Mouse (Mus musculus): ENCODE results near the gene Glra4. TPM values are rescaled to one million over a fixed set of nuclear protein-coding genes. Genes with fewer than 3 reads are reported as not detected.

The Glra4 gene
- total RNA-seq (2021), result not detected
- long read RNA-seq, experiment 1, result 0 reads
- long read RNA-seq, experiment 2, result 0 reads

GRCm38 (mm10) chrX:136780041-136780440 lies at the start of gene Glra4:
Gene Glra4, minus strand, starts transcription at chrX:136780141.
- intact Hi-C loops (cut with DNase I), result no loop called here
- Histone ChIP-seq H3K27ac (no peak within 1 kb of the TSS), H3K4me3 (no peak within 1 kb of the TSS)
- DNase-seq, result no peak
- no peak for TF ChIP-seq CTCF (IDR thresholded peaks at IDR 0.05)

DNA sequence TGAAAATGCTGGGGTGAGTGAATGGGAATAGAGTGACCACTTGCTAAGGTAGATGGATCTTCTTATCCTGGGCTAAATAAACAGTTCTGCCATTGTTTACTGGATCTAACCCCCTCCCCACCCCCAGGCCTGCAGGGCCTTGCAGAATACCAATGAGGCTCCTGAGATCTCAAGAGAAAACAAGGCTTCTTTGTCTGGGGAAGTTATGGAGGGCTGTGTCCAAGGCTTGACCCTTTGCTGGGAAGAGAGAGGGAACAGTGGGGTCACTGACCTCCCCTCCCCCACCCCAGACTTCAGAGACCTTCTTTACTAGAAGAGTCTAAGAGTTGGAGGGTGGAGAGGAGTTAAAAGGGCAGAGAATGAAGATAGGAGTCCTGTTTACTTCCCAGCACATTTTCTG lies 48.7 kb upstream of the Glra4 start:
- TF ChIP-seq CTCF (IDR thresholded peaks at IDR 0.05), result no peak
- Histone ChIP-seq H3K27ac (no peak overlapping the region), H3K4me3 (no peak overlapping the region)
- intact Hi-C loops (cut with DNase I), result no loop called here
- DNase-seq, result no peak

DNA sequence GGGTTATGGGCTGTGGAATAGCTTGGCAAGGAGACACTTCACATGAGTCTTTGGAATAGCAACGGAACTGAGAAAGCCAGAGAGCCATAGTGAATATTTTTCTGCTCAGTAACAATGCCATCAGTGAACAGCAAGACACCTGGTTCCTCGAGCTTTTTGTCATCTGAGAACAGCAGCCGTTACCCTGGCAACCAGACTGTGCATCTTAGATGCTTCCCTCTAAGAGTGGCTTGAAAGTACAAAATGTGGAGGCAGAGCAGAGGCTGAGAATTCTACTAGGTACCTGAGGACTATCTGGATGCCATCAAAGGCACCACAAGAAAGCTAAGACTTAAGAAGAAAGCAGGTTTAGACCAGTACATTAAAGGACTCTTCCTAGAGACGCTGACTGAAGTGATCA lies 45.1 kb upstream of the Glra4 start:
- no peak for DNase-seq
- H3K27ac ChIP-seq, result no peak overlapping the region
- H3K4me3 ChIP-seq, result no peak overlapping the region
- no peak for TF ChIP-seq CTCF (IDR thresholded peaks at IDR 0.05)
- intact Hi-C loops (cut with DNase I), result no loop called here

DNA sequence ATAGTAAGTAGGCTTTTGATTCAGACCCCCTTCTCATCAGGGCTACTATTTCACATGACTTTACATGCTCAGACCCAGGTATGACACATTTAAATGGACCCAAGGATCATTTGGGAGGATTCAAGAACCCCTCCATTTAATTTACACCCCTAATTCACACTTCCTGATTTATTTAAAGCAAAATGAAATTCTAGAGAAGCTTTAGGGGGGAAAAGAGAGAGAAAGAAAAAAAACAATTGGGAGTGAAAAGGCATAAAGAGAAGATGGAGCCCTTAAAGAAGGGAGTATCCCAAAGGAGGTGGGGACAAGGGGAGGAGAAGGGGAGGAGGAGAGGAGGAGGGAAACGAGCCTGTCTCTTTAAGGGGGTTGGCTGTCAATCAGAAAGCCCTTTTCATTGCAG lies 42.4 kb upstream of the Glra4 start, which contains the start of gene Plp1:
Gene Plp1 (plus strand): TSS at position 301 of the 400 bp plus-strand sequence.
- Histone ChIP-seq H3K27ac (no peak within 1 kb of the TSS), H3K4me3 (no peak within 1 kb of the TSS; the same call in 1 of the 2 replicates)
- intact Hi-C loops (cut with DNase I), result loop anchor here (2.0 to 5.0 kb wide), 3 partner anchors 62 to 200 kb away; partner anchors contain the start of gene Morf4l2
- TF ChIP-seq CTCF (IDR thresholded peaks at IDR 0.05), result no peak
- no peak for DNase-seq

GRCm38 (mm10) chrX:136820250-136820649 lies 40.3 kb upstream of the Glra4 start:
- peak; percentile 72 for DNase-seq
- H3K4me3 ChIP-seq, result no peak overlapping the region

GRCm38 (mm10) chrX:136819752-136820151 lies 39.8 kb upstream of the Glra4 start:
- peak; percentile 30 for DNase-seq
- intact Hi-C loops (cut with DNase I), result loop anchor here (5.0 kb wide), 2 partner anchors 77 to 197 kb away; partner anchors contain the start of gene Morf4l2
- no peak for TF ChIP-seq CTCF (IDR thresholded peaks at IDR 0.05)
- H3K4me3 ChIP-seq, result no peak overlapping the region
- peak overlapping the region; percentile 43 for H3K27ac ChIP-seq

More at GRCm38 (mm10) chrX:136820250-136820649, 40.3 kb upstream of the Glra4 start:
- peak overlapping the region; percentile 43 for H3K27ac ChIP-seq
- peak; percentile 76 for TF ChIP-seq CTCF (IDR thresholded peaks at IDR 0.05)
- intact Hi-C loops (cut with DNase I), result loop anchor here (5.0 kb wide), 2 partner anchors 78 to 198 kb away; partner anchors contain the start of gene Morf4l2

DNA sequence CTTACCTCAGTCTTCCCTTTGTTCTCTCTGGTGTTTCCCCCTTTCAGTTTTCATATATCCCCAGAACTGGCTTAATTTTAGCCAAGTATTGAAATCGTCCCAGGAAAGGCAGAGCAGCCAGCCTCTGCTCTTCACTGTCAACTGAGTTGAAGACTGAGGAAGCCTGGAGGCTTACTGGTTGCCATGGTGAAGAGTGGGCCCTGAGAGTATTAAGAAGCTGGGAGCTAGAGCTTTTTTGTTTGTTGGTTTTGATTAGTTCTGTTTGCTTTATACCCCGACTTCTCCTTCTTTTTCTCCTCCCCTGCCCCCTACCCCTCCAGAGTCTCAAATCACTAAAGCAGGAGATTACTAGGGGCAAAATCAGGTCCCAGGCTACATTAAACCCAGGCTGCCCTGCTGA lies 17.3 kb upstream of the Glra4 start:
- no peak for DNase-seq
- TF ChIP-seq CTCF (IDR thresholded peaks at IDR 0.05), result no peak
- H3K4me3 ChIP-seq, result no peak overlapping the region
- intact Hi-C loops (cut with DNase I), result no loop called here
- no peak overlapping the region for H3K27ac ChIP-seq

GRCm38 (mm10) chrX:136789446-136789845 lies 9.5 kb upstream of the Glra4 start:
- no peak for DNase-seq
- TF ChIP-seq CTCF (IDR thresholded peaks at IDR 0.05), result no peak
- Histone ChIP-seq H3K27ac (no peak overlapping the region), H3K4me3 (no peak overlapping the region)
- intact Hi-C loops (cut with DNase I), result no loop called here

GRCm38 (mm10) chrX:136779262-136779661 lies 679 bp downstream of the Glra4 start:
- Histone ChIP-seq H3K27ac (no peak overlapping the region), H3K4me3 (no peak overlapping the region)
- DNase-seq, result no peak
- TF ChIP-seq CTCF (IDR thresholded peaks at IDR 0.05), result no peak
- intact Hi-C loops (cut with DNase I), result no loop called here

- intact Hi-C loops (cut with DNase I), result no loop called here
- no peak for DNase-seq
- no peak overlapping the region for H3K27ac ChIP-seq
- no peak for TF ChIP-seq CTCF (IDR thresholded peaks at IDR 0.05)
- no peak overlapping the region for H3K4me3 ChIP-seq
Observed at GRCm38 (mm10) chrX:136778046-136778445, 1.9 kb downstream of the Glra4 start.

- H3K4me3 ChIP-seq, result no peak overlapping the region
- intact Hi-C loops (cut with DNase I), result no loop called here
- no peak for TF ChIP-seq CTCF (IDR thresholded peaks at IDR 0.05)
- no peak for DNase-seq
- H3K27ac ChIP-seq, result no peak overlapping the region
Observed at GRCm38 (mm10) chrX:136773035-136773434, 6.9 kb downstream of the Glra4 start.

DNA sequence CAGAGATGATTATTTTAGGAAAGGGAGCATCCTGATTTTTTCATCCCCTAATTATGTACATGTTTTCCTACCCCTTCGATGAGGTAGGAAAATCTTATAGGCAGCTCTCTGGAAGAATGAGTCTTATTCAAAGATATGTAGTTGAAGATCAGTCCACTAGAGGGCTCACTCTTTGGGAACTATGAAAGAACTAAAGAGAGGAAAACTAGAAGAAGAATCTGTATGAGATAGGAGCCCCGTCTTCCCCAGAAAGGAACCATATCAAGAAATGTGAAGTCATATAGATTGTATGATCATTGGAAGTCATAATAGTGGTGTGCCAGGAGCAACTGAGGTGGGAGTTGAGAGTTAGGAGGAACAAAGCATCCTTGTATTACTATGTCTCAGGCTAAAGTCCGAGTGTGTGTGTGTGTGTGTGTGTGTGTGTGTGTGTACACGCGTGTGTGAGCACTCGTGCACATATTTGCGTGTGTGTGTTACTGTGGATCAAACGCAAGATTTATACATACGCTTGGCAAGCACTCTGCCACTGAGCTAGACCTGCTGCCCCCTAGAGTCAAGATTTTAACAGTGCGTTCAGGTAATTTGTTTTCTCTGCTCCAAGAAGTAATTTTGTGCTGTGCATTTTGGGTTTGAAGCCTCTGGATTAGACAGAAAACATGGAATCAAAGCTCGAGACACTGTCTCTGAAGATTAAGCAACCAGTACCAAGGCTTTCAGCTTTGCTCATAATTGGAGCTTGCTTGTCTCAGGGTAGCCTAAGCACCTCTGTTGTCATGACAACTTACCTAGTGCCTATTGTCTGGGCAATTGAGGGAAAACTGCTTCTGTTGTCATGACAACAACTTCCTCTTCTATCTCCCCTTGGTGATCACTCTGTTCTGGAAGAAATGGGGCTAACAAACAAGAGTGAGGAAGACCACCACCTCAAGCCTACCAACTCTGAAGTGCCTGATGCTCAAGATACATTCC lies 18.6 kb downstream of the Glra4 start:
- no peak overlapping the region for H3K4me3 ChIP-seq
- TF ChIP-seq CTCF (IDR thresholded peaks at IDR 0.05), result peak; percentile 59
- intact Hi-C loops (cut with DNase I), result loop anchor here (2.0 kb wide), 1 partner anchor 61 kb away; the partner anchor contains the start of gene Plp1
- DNase-seq, result no peak
- no peak overlapping the region for H3K27ac ChIP-seq

GRCm38 (mm10) chrX:136755464-136755863 lies 24.5 kb downstream of the Glra4 start:
- Histone ChIP-seq H3K4me3 (no peak overlapping the region), H3K27ac (no peak overlapping the region)
- no peak for TF ChIP-seq CTCF (IDR thresholded peaks at IDR 0.05)
- intact Hi-C loops (cut with DNase I), result no loop called here
- DNase-seq, result no peak
